Mouse (Mus musculus) urinary bladder, postnatal 0 days (tissue): ENCODE measurements around the gene Olfr878. TPM values are rescaled to one million over a fixed set of nuclear protein-coding genes. Genes with fewer than 3 reads are reported as not detected.

Experiments used
- polyA plus RNA-seq: library from polyadenylated mRNA; unstranded; fragments of >200 nt; fragmentation: Nextera tagmentation; extraction: Ambion mirVana; gene quantifications from 2 replicates; pipeline ENCODE4 v1.2.1, GENCODE M21; 2015

The Olfr878 gene
- not detected in 2 replicates for polyA plus RNA-seq

GRCm38 (mm10) chr9:37917540-37917939 lies at the start of gene Olfr878:
Olfr878 (plus strand) TSS chr9:37917840.

GRCm38 (mm10) chr9:37896661-37897060 lies 21.0 kb upstream of the Olfr878 start, which contains the start of gene Olfr145:
Olfr145 (plus strand) TSS chr9:37896724.

Other genes starting within 250 kb of the Olfr878 start
- 0.10 TPM in 1 of 2 replicates, not detected in the other for gene Panx3, start 248.6 kb upstream of the Olfr878 start, polyA plus RNA-seq
- not detected in 2 replicates for gene Olfr160, start 201.6 kb upstream of the Olfr878 start, polyA plus RNA-seq
- not detected in 2 replicates for gene Olfr874, start 172.7 kb upstream of the Olfr878 start, polyA plus RNA-seq
- gene Olfr875, start 146.0 kb upstream of the Olfr878 start, polyA plus RNA-seq, result not detected in 2 replicates
- not detected in 2 replicates for gene Olfr876, start 114.8 kb upstream of the Olfr878 start, polyA plus RNA-seq
- gene Olfr877, start 63.6 kb upstream of the Olfr878 start, polyA plus RNA-seq, result not detected in 2 replicates
- not detected in 2 replicates for gene Olfr145, start 21.1 kb upstream of the Olfr878 start, polyA plus RNA-seq
- not detected in 2 replicates for gene Olfr881, start 74.0 kb downstream of the Olfr878 start, polyA plus RNA-seq
- gene Olfr883, start 108.0 kb downstream of the Olfr878 start, polyA plus RNA-seq, result not detected in 2 replicates
- gene Olfr884, start 128.7 kb downstream of the Olfr878 start, polyA plus RNA-seq, result not detected in 2 replicates
- gene Olfr885, start 143.5 kb downstream of the Olfr878 start, polyA plus RNA-seq, result not detected in 2 replicates
- gene Olfr887, start 166.2 kb downstream of the Olfr878 start, polyA plus RNA-seq, result not detected in 2 replicates
- not detected in 2 replicates for gene Olfr888, start 190.3 kb downstream of the Olfr878 start, polyA plus RNA-seq
- 0.02 TPM in 2 replicates for gene Olfr889, start 197.4 kb downstream of the Olfr878 start, polyA plus RNA-seq
- 0.04 TPM in 1 of 2 replicates, not detected in the other for gene Olfr890, start 224.7 kb downstream of the Olfr878 start, polyA plus RNA-seq